Mouse (Mus musculus): ENCODE measurements around the gene Plvap.

The Plvap gene

GRCm38 (mm10) chr8:71511644-71512043, at the start of gene Plvap:
Plvap (minus strand) TSS chr8:71511752.
- no peak for DNase-seq (ENCODE audit: low spot score in 2 of 2)

- DNase-seq (ENCODE audit: low spot score in 2 of 2), result no peak
Measured at GRCm38 (mm10) chr8:71560765-71561164, 49.2 kb upstream of the Plvap start.

- DNase-seq (ENCODE audit: low spot score in 2 of 2), result no peak
Measured at GRCm38 (mm10) chr8:71560071-71560470, 48.5 kb upstream of the Plvap start.

- DNase-seq (ENCODE audit: low spot score in 2 of 2), result no peak
Measured at GRCm38 (mm10) chr8:71558958-71559690, 47.6 kb upstream of the Plvap start.

GRCm38 (mm10) chr8:71558071-71558957, 46.8 kb upstream of the Plvap start, which contains the start of gene Tmem221:
Tmem221 (minus strand) TSS chr8:71558871.
- no peak for DNase-seq (ENCODE audit: low spot score in 2 of 2)

GRCm38 (mm10) chr8:71554644-71555043, 43.1 kb upstream of the Plvap start:
- no peak for DNase-seq (ENCODE audit: low spot score in 2 of 2)

- no peak for DNase-seq (ENCODE audit: low spot score in 2 of 2)
Measured at GRCm38 (mm10) chr8:71554001-71554400, 42.4 kb upstream of the Plvap start.

GRCm38 (mm10) chr8:71552770-71553169, 41.2 kb upstream of the Plvap start:
- no peak for DNase-seq (ENCODE audit: low spot score in 2 of 2)

- no peak for DNase-seq (ENCODE audit: low spot score in 2 of 2)
Measured at GRCm38 (mm10) chr8:71550754-71551153, 39.2 kb upstream of the Plvap start.

- DNase-seq (ENCODE audit: low spot score in 2 of 2), result no peak
Measured at GRCm38 (mm10) chr8:71547590-71547989, 36.0 kb upstream of the Plvap start.

GRCm38 (mm10) chr8:71545053-71545452, 33.5 kb upstream of the Plvap start:
- no peak for DNase-seq (ENCODE audit: low spot score in 2 of 2)

GRCm38 (mm10) chr8:71543755-71544154, 32.2 kb upstream of the Plvap start:
- DNase-seq (ENCODE audit: low spot score in 2 of 2), result no peak

- DNase-seq (ENCODE audit: low spot score in 2 of 2), result peak; percentile 96 to 98
Measured at GRCm38 (mm10) chr8:71542632-71543343, 31.2 kb upstream of the Plvap start, which contains the start of gene Mvb12a. Mvb12a (plus strand) TSS chr8:71542922.

- peak; percentile 8 to 31 for DNase-seq (ENCODE audit: low spot score in 2 of 2)
Measured at GRCm38 (mm10) chr8:71537028-71537867, 25.7 kb upstream of the Plvap start, which contains the start of gene Bst2. Bst2 (minus strand) TSS chr8:71537456.

- no peak for DNase-seq (ENCODE audit: low spot score in 2 of 2)
Measured at GRCm38 (mm10) chr8:71535663-71536062, 24.1 kb upstream of the Plvap start.

- no peak for DNase-seq (ENCODE audit: low spot score in 2 of 2)
Measured at GRCm38 (mm10) chr8:71534263-71534810, 22.8 kb upstream of the Plvap start.

GRCm38 (mm10) chr8:71530735-71531467, 19.3 kb upstream of the Plvap start:
- peak in 1 of 2 experiments; percentile 26 for DNase-seq (ENCODE audit: low spot score in 2 of 2)

- DNase-seq (ENCODE audit: low spot score in 2 of 2), result no peak
Measured at GRCm38 (mm10) chr8:71528362-71529073, 17.0 kb upstream of the Plvap start.

- DNase-seq (ENCODE audit: low spot score in 2 of 2), result no peak
Measured at GRCm38 (mm10) chr8:71527162-71527870, 15.8 kb upstream of the Plvap start.

All from frontal cortex, postnatal 36 days (tissue).